Mouse (Mus musculus) left cerebral cortex, adult 8-10 months (tissue): ENCODE results near the gene Bet1. TPM values are rescaled to one million over a fixed set of nuclear protein-coding genes. Genes with fewer than 3 reads are reported as not detected.
A peak's percentile ranks its signal among the peaks of the same experiment; 100 is the strongest.

Experiments used
- DNase-seq, 2 experiments: peaks; one replicate each; pipeline ENCODE4 v3.0.0; 2022; ENCODE audit warnings: low spot score in 2 of 2
- total RNA-seq, 4 experiments: library from RNA; stranded (reverse); gene quantifications; 2 replicates each; pipeline ENCODE4 v1.2.4; 2022

The Bet1 gene
- total RNA-seq, result 10 to 100 TPM; 20.7 to 24.4 (median 22.8) TPM

DNA sequence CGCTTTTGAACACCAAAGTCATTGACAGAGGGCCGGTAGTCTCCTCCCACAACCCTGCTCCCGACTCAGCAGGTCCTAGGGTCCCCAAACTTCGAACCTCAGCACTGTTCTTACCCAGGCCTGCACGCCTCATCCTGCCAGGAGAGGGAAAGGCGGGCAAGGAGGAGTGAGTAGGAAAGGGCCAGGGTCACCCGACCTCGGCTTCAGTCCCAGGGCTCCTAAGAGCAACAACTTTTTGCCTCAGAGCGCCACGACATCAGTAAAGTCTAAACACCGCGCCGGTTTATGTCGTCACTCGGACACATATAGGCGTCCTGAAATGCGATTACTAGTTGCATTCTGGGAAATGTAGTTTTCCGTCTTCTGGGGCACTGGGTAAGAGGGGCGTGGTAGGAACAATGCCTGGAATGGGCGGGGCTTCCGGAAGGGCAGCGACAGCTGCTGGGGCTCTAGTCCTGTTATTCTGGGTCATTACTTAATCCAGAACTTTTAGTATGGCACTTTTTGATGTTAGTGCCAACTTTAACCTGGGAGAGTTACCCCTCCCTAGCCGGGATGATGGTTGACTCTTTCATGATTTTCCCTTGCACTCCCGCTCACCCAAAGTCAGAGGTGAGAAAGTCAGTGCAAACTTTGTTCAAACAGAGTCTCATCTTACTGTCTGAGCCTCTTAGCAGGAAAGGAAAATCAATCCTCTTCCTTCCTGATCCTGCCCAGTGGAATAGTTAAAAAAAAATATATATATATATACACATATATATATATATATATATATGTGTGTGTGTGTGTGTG, at the start of gene Bet1:
Gene Bet1 (minus strand): TSS at position 310 of the 792 bp plus-strand sequence.
- peak; percentile 78 to 89 for DNase-seq

DNA sequence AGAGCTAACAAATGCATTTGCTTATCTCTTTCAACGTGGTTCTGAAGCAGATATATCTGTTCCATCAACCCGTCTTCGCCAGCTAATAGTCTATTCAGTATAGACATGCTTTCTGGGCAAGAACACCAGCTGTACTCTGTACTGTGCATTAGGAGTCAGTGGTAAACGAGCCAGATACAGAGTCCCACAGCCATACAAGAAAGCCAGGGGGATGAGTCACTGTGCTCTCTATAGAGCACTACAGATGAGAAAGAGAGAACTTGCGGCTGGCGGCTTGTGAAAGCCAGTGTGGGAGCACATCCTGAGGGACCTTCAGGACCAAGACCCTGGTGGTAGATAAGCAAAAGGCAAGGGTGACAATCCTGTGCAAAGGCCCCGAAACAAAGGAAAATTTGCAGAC, 45.5 kb upstream of the Bet1 start:
- no peak for DNase-seq

DNA sequence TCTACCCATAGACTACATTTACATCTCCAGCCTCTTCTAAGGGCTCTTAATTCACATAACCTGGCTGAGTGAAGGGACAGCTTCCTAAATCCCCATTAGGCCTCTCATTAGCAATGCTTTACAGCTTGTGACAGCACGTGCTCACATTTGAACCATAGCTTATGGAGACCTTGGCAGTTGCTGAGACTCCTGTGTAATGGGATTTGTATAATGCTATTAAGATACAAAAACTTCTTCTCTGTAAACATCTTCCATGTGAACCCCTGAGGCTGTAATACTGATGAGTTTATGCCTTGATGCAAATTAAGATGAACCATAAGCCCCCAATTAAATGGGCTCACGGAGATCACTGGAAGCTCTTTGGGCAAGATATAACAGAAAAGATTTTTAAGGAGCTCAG, 44.4 kb upstream of the Bet1 start:
- DNase-seq, result no peak

DNA sequence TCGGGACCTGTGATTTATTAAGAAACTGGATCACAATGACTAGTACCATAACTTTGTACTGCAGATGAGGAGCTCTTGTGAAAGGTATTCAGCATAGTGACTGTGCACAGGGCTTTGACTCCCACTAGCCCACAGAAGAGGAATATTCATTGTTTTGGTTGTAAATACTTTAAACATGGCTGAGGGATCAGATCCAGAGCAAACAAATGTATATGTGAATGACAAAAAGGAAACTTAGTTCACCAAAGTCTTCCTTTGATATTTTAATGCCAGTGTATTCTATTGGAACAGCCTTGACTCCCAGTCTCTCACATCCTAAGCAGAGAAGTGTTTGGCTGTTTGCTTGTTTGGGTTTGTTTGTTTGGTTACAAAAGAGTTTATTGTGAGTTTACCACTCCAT, 31.8 kb upstream of the Bet1 start:
- DNase-seq, result no peak

DNA sequence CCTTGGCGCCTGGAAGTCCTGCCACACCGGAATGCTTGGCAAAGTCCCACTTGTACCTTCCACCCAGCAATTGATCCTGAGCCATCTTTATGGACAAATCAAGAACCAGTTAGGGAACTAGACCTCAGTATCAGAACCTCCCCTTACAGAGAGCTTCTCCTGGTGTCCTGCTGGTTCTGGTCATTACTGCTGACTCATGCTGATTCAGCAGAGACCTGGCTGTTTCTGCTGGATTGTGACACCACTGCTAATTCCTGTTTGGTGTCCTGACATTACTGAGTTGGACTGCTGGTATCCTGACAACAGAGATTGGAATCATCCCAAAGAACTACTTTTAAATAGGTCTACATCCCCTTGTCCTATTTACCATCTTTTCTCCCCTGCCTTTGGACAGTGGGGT, 3.7 kb upstream of the Bet1 start:
- DNase-seq, result no peak

DNA sequence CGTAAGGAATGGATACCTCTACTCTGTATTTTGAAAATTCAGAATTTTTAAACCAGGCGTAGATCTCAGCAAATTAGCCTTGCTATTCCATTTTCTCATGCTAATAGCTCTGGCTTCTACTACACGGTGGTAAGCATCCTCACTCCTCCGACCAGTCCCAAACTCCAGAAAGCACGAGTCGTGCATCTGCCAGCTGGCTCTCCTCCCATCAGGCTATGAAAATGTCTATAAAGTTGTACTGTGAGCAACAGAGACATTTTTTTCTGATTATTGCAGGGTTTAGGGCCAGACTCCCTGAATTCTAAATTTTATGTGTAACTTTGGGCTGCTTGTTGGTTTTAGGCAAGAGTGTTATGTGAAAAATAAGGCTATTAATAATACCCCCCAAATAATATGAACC, 14.5 kb downstream of the Bet1 start:
- no peak for DNase-seq

DNA sequence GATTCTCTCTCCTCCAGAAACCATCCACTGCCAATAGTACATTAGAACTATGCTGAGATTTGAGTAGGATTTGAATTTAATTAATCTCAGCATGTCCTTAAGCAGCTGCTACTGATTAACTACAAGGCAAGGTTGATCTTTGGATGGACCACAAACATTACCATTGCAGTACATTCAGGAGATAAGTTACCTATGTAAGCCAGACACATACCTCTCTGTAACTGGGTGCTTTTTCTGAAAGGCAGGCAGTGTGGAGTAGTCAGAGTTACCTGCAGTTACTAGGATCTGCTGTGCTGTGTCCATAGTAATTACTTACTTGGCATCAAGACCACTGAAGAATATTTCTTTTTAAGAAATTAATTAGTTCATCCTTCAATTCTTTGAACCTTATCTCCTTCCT, 17.1 kb downstream of the Bet1 start:
- no peak for DNase-seq

DNA sequence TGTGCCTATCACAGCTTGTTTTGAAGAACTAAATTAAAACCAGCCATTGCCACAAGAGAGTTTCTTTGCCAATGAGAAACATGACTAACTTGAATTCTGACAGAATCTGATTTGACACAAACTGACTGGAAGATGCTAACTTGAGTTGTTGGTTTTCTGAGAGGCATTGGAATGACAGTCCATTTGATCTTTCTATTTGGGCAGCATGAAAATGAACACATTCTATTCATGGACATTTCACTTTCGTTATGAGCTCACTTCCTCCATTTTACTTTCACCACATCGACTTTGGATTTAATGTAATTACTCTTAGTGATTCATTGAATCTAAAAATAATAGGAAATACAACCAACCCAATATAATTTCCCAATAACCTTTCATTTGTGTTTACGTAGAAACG, 32.4 kb downstream of the Bet1 start:
- no peak for DNase-seq

DNA sequence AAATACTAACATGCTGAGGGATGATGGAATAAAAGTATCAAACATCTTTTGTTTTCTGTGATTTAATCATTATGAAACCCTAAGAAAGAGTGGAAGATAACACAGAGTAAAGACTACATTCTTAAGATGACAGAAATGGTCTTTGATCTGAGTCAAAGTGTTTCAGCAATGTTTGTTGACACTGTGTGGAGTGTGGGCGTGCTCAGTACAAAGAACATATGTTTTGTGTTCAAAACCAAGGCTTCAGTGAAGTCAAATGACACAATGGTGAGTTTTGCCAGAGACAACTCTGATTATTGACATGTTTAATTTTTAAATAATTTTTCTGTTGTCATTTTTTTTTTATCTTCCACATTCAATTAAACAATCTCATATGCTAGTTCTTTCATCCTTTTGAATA, 33.9 kb downstream of the Bet1 start:
- DNase-seq, result no peak

DNA sequence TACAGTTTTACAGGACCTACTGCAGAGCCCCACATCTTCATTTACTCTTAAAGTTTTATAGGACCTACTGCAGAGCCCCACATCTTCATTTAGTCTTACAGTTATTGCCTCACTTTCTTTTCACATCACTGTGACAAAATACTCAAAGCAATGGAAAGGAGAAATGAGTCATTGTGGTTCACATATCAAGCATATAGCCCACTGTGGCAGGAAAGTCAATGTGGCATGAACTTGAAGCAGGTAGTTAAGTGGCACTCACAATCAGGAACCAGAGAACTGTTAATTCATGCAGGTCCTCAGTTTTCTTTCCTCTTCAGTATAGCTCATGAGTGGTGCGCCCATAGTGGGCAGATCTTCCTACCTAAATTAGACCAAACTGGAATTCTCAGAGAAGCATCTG, 39.6 kb downstream of the Bet1 start:
- DNase-seq, result no peak

DNA sequence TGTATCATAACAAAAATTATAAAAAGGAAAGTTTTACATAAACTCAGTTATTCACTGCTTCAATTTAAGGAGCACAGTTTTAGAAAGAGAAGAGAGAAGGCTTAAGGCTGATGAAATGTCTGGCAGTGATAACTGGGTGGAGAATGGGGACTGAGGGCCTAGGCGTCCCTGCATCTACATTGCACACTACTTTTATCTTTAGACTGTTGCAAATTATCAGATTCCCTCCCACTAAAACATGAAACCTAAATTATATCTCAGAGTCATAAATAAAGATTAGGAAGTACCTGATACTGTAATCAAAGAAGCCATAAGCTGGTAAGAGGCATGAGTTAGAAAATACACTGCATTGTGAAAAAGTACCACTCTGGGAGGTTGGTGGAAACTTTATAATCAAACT, 45.0 kb downstream of the Bet1 start:
- DNase-seq, result no peak

DNA sequence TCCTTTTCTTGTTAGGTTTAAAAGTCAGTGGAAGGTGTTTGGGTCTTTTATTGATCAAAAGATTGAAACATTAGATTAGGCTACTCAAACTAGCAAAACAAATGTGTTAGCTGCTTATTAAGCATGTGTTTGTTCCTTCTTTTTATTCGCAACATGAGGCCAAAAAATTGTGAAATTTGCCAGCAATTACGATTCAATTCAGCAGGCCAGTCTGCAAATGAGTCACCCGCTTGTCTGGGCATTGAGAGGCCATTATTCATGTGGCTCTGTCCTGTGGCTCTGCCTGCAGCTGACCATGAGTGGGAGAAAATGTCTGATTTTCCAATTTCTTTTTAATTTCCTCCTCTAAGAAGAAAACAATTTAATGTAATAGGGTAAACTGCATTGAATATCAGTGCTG, 55.8 kb downstream of the Bet1 start:
- DNase-seq, result no peak

Other genes starting within 250 kb of the Bet1 start
- under 1 TPM in 1 of 4 experiments, not detected in 3; 0.33 TPM for gene Tfpi2, start 98.1 kb downstream of the Bet1 start, total RNA-seq
- gene Gngt1, start 93.2 kb downstream of the Bet1 start, total RNA-seq, result not detected
- 10 to 100 TPM; 11.1 to 16.1 (median 13.0) TPM for gene Gng11, start 83.1 kb downstream of the Bet1 start, total RNA-seq